Mouse (Mus musculus): Measurements from ENCODE around the gene Tspan7. TPM values are rescaled to one million over a fixed set of nuclear protein-coding genes. Genes with fewer than 3 reads are reported as not detected.

Tspan7 gene
- 828 and 1,290 TPM in 2 replicates for polyA plus RNA-seq (2021; fragmentation: Nextera tagmentation)
- long read RNA-seq, experiment 1, transcript Tspan7-201 (8 exons, 1,733 nt): major isoform, 3,023 of 3,264 reads
- long read RNA-seq, experiment 1, partial matches to known transcripts: 193 of 3,264 reads
- long read RNA-seq, experiment 1, other reads (novel, unspliced or antisense): 48 of 3,264 reads
- long read RNA-seq, experiment 2, transcript Tspan7-201 (8 exons, 1,733 nt): major isoform, 655 of 926 reads
- long read RNA-seq, experiment 2, partial matches to known transcripts: 253 of 926 reads
- long read RNA-seq, experiment 2, other reads (novel, unspliced or antisense): 18 of 926 reads

DNA sequence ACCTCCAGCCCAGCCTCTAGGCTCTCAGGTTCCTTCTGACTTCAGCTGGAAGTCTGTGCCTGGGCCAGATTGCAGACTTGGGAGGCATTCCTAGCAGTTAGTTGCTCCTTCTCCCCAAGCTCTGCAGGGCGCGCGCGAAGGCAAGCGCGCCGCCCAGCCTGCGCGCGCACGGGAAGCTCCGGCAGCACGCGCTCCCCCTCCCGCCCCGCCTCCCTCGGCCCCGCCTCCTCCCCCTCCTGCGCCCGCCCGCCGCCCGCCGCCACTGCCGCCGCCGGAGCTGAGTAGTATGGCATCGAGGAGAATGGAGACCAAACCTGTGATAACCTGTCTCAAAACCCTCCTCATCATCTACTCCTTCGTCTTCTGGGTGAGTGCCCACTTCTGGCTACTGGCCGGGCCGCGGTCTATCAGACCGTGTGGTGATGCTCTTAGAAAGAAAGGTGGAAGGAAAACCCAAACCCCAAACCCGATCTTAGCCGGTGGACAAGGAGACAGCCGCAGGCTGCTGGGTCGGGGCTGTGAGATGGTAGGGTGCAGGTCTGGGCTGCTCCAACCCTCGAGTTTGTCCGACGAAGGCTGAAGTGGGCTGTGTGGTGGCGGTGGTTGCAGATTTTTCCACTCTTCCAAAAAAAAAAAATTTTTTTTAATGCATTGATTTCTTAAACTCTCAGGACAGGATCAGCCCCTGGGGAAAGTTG, at the start of gene Tspan7:
Gene Tspan7, plus strand, starts transcription at position 287 of the 698 bp plus-strand sequence.

Other genes with a start within 250 kb of the Tspan7 start
- not detected in 2 replicates for gene Otc, start 232.9 kb upstream of the Tspan7 start, polyA plus RNA-seq (2021; fragmentation: Nextera tagmentation)
- 151 and 159 TPM in 2 replicates for gene Mid1ip1, start 229.9 kb downstream of the Tspan7 start, polyA plus RNA-seq (2021; fragmentation: Nextera tagmentation)

All from left cerebral cortex, adult 6 months (tissue).